Mouse (Mus musculus): ENCODE results near the gene Lmo7.

The Lmo7 gene

GRCm38 (mm10) chr14:101778426-101778825, 48.7 kb downstream of the Lmo7 start:
- in situ Hi-C loops (cut with MseI, MboI), result loop anchor here (5.0 to 25.0 kb wide), 3 partner anchors 159 to 734 kb away; no protein-coding TSS in a partner anchor

- in situ Hi-C loops (cut with MseI, MboI), result loop anchor here in 1 of 2 experiments (25.0 kb wide), 1 partner anchor 732 kb away; no protein-coding TSS in a partner anchor
Measured at GRCm38 (mm10) chr14:101780016-101780415, 50.3 kb downstream of the Lmo7 start.

GRCm38 (mm10) chr14:101781219-101781618, 51.5 kb downstream of the Lmo7 start:
- in situ Hi-C loops (cut with MseI, MboI), result loop anchor here in 1 of 2 experiments (25.0 kb wide), 1 partner anchor 731 kb away; no protein-coding TSS in a partner anchor

GRCm38 (mm10) chr14:101781943-101782510, 52.3 kb downstream of the Lmo7 start:
- in situ Hi-C loops (cut with MseI, MboI), result loop anchor here in 1 of 2 experiments (25.0 kb wide), 1 partner anchor 730 kb away; no protein-coding TSS in a partner anchor

- in situ Hi-C loops (cut with MseI, MboI), result loop anchor here in 1 of 2 experiments (25.0 kb wide), 1 partner anchor 728 kb away; no protein-coding TSS in a partner anchor
Measured at GRCm38 (mm10) chr14:101784315-101784945, 54.7 kb downstream of the Lmo7 start.

GRCm38 (mm10) chr14:101787903-101788302, 58.1 kb downstream of the Lmo7 start:
- in situ Hi-C loops (cut with MseI, MboI), result loop anchor here in 1 of 2 experiments (25.0 kb wide), 1 partner anchor 724 kb away; no protein-coding TSS in a partner anchor

GRCm38 (mm10) chr14:101788475-101788874, 58.7 kb downstream of the Lmo7 start:
- in situ Hi-C loops (cut with MseI, MboI), result loop anchor here in 1 of 2 experiments (25.0 kb wide), 1 partner anchor 724 kb away; no protein-coding TSS in a partner anchor

- in situ Hi-C loops (cut with MseI, MboI), result loop anchor here in 1 of 2 experiments (25.0 kb wide), 1 partner anchor 718 kb away; no protein-coding TSS in a partner anchor
Measured at GRCm38 (mm10) chr14:101794553-101795177, 64.9 kb downstream of the Lmo7 start.

GRCm38 (mm10) chr14:101797930-101798500, 68.3 kb downstream of the Lmo7 start:
- in situ Hi-C loops (cut with MseI, MboI), result loop anchor here in 1 of 2 experiments (25.0 kb wide), 1 partner anchor 714 kb away; no protein-coding TSS in a partner anchor

GRCm38 (mm10) chr14:101798766-101799165, 69.0 kb downstream of the Lmo7 start:
- in situ Hi-C loops (cut with MseI, MboI), result loop anchor here in 1 of 2 experiments (25.0 kb wide), 1 partner anchor 714 kb away; no protein-coding TSS in a partner anchor

- in situ Hi-C loops (cut with MseI, MboI), result no loop called here
Measured at GRCm38 (mm10) chr14:101801674-101802073, 71.9 kb downstream of the Lmo7 start.

GRCm38 (mm10) chr14:101804119-101804518, 74.4 kb downstream of the Lmo7 start:
- in situ Hi-C loops (cut with MseI, MboI), result no loop called here

- in situ Hi-C loops (cut with MseI, MboI), result no loop called here
Measured at GRCm38 (mm10) chr14:101804562-101805327, 75.0 kb downstream of the Lmo7 start.

GRCm38 (mm10) chr14:101805328-101805697, 75.6 kb downstream of the Lmo7 start:
- in situ Hi-C loops (cut with MseI, MboI), result no loop called here

- in situ Hi-C loops (cut with MseI, MboI), result no loop called here
Measured at GRCm38 (mm10) chr14:101806058-101806457, 76.3 kb downstream of the Lmo7 start.

- in situ Hi-C loops (cut with MseI, MboI), result no loop called here
Measured at GRCm38 (mm10) chr14:101806607-101807006, 76.8 kb downstream of the Lmo7 start.

- in situ Hi-C loops (cut with MseI, MboI), result no loop called here
Measured at GRCm38 (mm10) chr14:101816450-101816849, 86.7 kb downstream of the Lmo7 start.

GRCm38 (mm10) chr14:101822390-101822789, 92.6 kb downstream of the Lmo7 start:
- in situ Hi-C loops (cut with MseI, MboI), result no loop called here

GRCm38 (mm10) chr14:101822871-101823270, 93.1 kb downstream of the Lmo7 start:
- in situ Hi-C loops (cut with MseI, MboI), result no loop called here

GRCm38 (mm10) chr14:101829676-101830075, 99.9 kb downstream of the Lmo7 start:
- in situ Hi-C loops (cut with MseI, MboI), result no loop called here

GRCm38 (mm10) chr14:101830116-101830515, 100.4 kb downstream of the Lmo7 start:
- in situ Hi-C loops (cut with MseI, MboI), result no loop called here
